Mouse (Mus musculus): ENCODE measurements around the gene Atxn7l1. TPM values are rescaled to one million over a fixed set of nuclear protein-coding genes. Genes with fewer than 3 reads are reported as not detected.
"Not testable (repeated sequence)": the region's sequence is repeated elsewhere in the genome, so short reads cannot be mapped to it uniquely, and the experiment has no call there.

Gene Atxn7l1
- polyA plus RNA-seq, 1 experiment, result 23.7 TPM

- TF ChIP-seq CTCF (conservative IDR thresholded peaks at IDR 0.05; ENCODE audit: insufficient read depth, insufficient read length, low read depth, low read length) (no peak), POLR2A (IDR thresholded peaks at IDR 0.05; ENCODE audit: low read depth, low read length) (no peak)
- Histone ChIP-seq H3K27me3 (replicated peaks; ENCODE audit: control insufficient read depth, insufficient read depth, low read length) (no peaks in the 10 kb centered on the region), H3K4me3 (ENCODE audit: insufficient read depth, low read depth, low read length) (no peak overlapping the region), H3K27ac (ENCODE audit: insufficient read depth, low read depth, low read length) (no peak overlapping the region), H3K36me3 (ENCODE audit: control insufficient read depth, insufficient read depth, low read length) (no peaks in the 10 kb centered on the region), H3K4me1 (ENCODE audit: control insufficient read depth, insufficient read depth, low read length) (peaks cover 7% of the 10 kb centered on the region; the same call in 1 of the 2 replicates)
- DNase-seq, result no peak
- 81% methylated on average over 7 of the region's 7 CpGs for WGBS
Observed at GRCm38 (mm10) chr12:33153131-33153530, 5.6 kb downstream of the Atxn7l1 start.

- no peak for TF ChIP-seq POLR2A (IDR thresholded peaks at IDR 0.05; ENCODE audit: low read depth, low read length)
- no peak for TF ChIP-seq CTCF (conservative IDR thresholded peaks at IDR 0.05; ENCODE audit: insufficient read depth, insufficient read length, low read depth, low read length)
- WGBS, result 91% methylated on average over 3 of the region's 3 CpGs
- H3K4me1 ChIP-seq (ENCODE audit: control insufficient read depth, insufficient read depth, low read length), result 0 out of 2 replicates have a peak, but pooled peaks cover 2% of the 10 kb centered on the region
- no peak for DNase-seq
- H3K27ac ChIP-seq (ENCODE audit: insufficient read depth, low read depth, low read length), result no peak overlapping the region
- H3K27me3 ChIP-seq (replicated peaks; ENCODE audit: control insufficient read depth, insufficient read depth, low read length), result no peaks in the 10 kb centered on the region
- H3K36me3 ChIP-seq (ENCODE audit: control insufficient read depth, insufficient read depth, low read length), result no peaks in the 10 kb centered on the region
- H3K4me3 ChIP-seq (ENCODE audit: insufficient read depth, low read depth, low read length), result no peak overlapping the region
Observed at GRCm38 (mm10) chr12:33153850-33154249, 6.4 kb downstream of the Atxn7l1 start.

GRCm38 (mm10) chr12:33154732-33155131, 7.2 kb downstream of the Atxn7l1 start:
- Histone ChIP-seq H3K27me3 (replicated peaks; ENCODE audit: control insufficient read depth, insufficient read depth, low read length) (no peaks in the 10 kb centered on the region), H3K36me3 (ENCODE audit: control insufficient read depth, insufficient read depth, low read length) (no peaks in the 10 kb centered on the region), H3K27ac (ENCODE audit: insufficient read depth, low read depth, low read length) (no peak overlapping the region), H3K4me3 (ENCODE audit: insufficient read depth, low read depth, low read length) (no peak overlapping the region), H3K4me1 (ENCODE audit: control insufficient read depth, insufficient read depth, low read length) (no peaks in the 10 kb centered on the region)
- TF ChIP-seq CTCF (conservative IDR thresholded peaks at IDR 0.05; ENCODE audit: insufficient read depth, insufficient read length, low read depth, low read length) (no peak), POLR2A (IDR thresholded peaks at IDR 0.05; ENCODE audit: low read depth, low read length) (no peak)
- DNase-seq, result no peak
- WGBS, result 89% methylated on average over 3 of the region's 3 CpGs

- H3K27ac ChIP-seq (ENCODE audit: insufficient read depth, low read depth, low read length), result no peak overlapping the region
- no peaks in the 10 kb centered on the region for H3K27me3 ChIP-seq (replicated peaks; ENCODE audit: control insufficient read depth, insufficient read depth, low read length)
- WGBS, result 89% methylated on average over 7 of the region's 7 CpGs
- TF ChIP-seq POLR2A (IDR thresholded peaks at IDR 0.05; ENCODE audit: low read depth, low read length), result no peak
- TF ChIP-seq CTCF (conservative IDR thresholded peaks at IDR 0.05; ENCODE audit: insufficient read depth, insufficient read length, low read depth, low read length), result no peak
- H3K4me3 ChIP-seq (ENCODE audit: insufficient read depth, low read depth, low read length), result no peak overlapping the region
- DNase-seq, result no peak
- no peaks in the 10 kb centered on the region for H3K36me3 ChIP-seq (ENCODE audit: control insufficient read depth, insufficient read depth, low read length)
- no peaks in the 10 kb centered on the region for H3K4me1 ChIP-seq (ENCODE audit: control insufficient read depth, insufficient read depth, low read length)
Observed at GRCm38 (mm10) chr12:33156334-33157018, 9.0 kb downstream of the Atxn7l1 start.

- H3K36me3 ChIP-seq (ENCODE audit: control insufficient read depth, insufficient read depth, low read length), result no peaks in the 10 kb centered on the region
- H3K4me3 ChIP-seq (ENCODE audit: insufficient read depth, low read depth, low read length), result no peak overlapping the region
- TF ChIP-seq POLR2A (IDR thresholded peaks at IDR 0.05; ENCODE audit: low read depth, low read length), result no peak
- no peak for TF ChIP-seq CTCF (conservative IDR thresholded peaks at IDR 0.05; ENCODE audit: insufficient read depth, insufficient read length, low read depth, low read length)
- no peaks in the 10 kb centered on the region for H3K27me3 ChIP-seq (replicated peaks; ENCODE audit: control insufficient read depth, insufficient read depth, low read length)
- no peak for DNase-seq
- H3K27ac ChIP-seq (ENCODE audit: insufficient read depth, low read depth, low read length), result no peak overlapping the region
- H3K4me1 ChIP-seq (ENCODE audit: control insufficient read depth, insufficient read depth, low read length), result no peaks in the 10 kb centered on the region
- WGBS, result 66% methylated on average over 8 of the region's 8 CpGs
Observed at GRCm38 (mm10) chr12:33158256-33158655, 10.8 kb downstream of the Atxn7l1 start.

GRCm38 (mm10) chr12:33160406-33160805, 12.9 kb downstream of the Atxn7l1 start:
- Histone ChIP-seq H3K27me3 (replicated peaks; ENCODE audit: control insufficient read depth, insufficient read depth, low read length) (no peaks in the 10 kb centered on the region), H3K4me1 (ENCODE audit: control insufficient read depth, insufficient read depth, low read length) (no peaks in the 10 kb centered on the region), H3K36me3 (ENCODE audit: control insufficient read depth, insufficient read depth, low read length) (no peaks in the 10 kb centered on the region), H3K27ac (ENCODE audit: insufficient read depth, low read depth, low read length) (no peak overlapping the region), H3K4me3 (ENCODE audit: insufficient read depth, low read depth, low read length) (no peak overlapping the region)
- TF ChIP-seq CTCF (conservative IDR thresholded peaks at IDR 0.05; ENCODE audit: insufficient read depth, insufficient read length, low read depth, low read length), result no peak
- no peak for TF ChIP-seq POLR2A (IDR thresholded peaks at IDR 0.05; ENCODE audit: low read depth, low read length)
- 74% methylated on average over 7 of the region's 7 CpGs for WGBS
- DNase-seq, result no peak

- WGBS, result 49% methylated on average over 12 of the region's 12 CpGs
- H3K27ac ChIP-seq (ENCODE audit: insufficient read depth, low read depth, low read length), result no peak overlapping the region
- peak; percentile 21 for DNase-seq
- no peaks in the 10 kb centered on the region for H3K27me3 ChIP-seq (replicated peaks; ENCODE audit: control insufficient read depth, insufficient read depth, low read length)
- TF ChIP-seq CTCF (conservative IDR thresholded peaks at IDR 0.05; ENCODE audit: insufficient read depth, insufficient read length, low read depth, low read length) (no peak), POLR2A (IDR thresholded peaks at IDR 0.05; ENCODE audit: low read depth, low read length) (no peak)
- H3K36me3 ChIP-seq (ENCODE audit: control insufficient read depth, insufficient read depth, low read length), result no peaks in the 10 kb centered on the region
- no peaks in the 10 kb centered on the region for H3K4me1 ChIP-seq (ENCODE audit: control insufficient read depth, insufficient read depth, low read length)
- H3K4me3 ChIP-seq (ENCODE audit: insufficient read depth, low read depth, low read length), result no peak overlapping the region
Observed at GRCm38 (mm10) chr12:33162541-33162940, 15.0 kb downstream of the Atxn7l1 start.

GRCm38 (mm10) chr12:33164019-33164418, 16.5 kb downstream of the Atxn7l1 start:
- WGBS, result 95% methylated on average over 5 of the region's 5 CpGs
- not testable (repeated sequence) for H3K4me3 ChIP-seq (ENCODE audit: insufficient read depth, low read depth, low read length); H3K4me1 ChIP-seq (ENCODE audit: control insufficient read depth, insufficient read depth, low read length); DNase-seq; H3K27me3 ChIP-seq (replicated peaks; ENCODE audit: control insufficient read depth, insufficient read depth, low read length); H3K36me3 ChIP-seq (ENCODE audit: control insufficient read depth, insufficient read depth, low read length); H3K27ac ChIP-seq (ENCODE audit: insufficient read depth, low read depth, low read length)

Data from kidney, adult 2 months (tissue).